Mouse (Mus musculus) myocyte (in vitro differentiated cells): ENCODE results near the gene Tmem91.

ENCODE experiments used
- CEBPB ChIP-seq: IDR thresholded peaks from 2 replicates; pipeline ENCODE4 v1.6.1; 2011; ENCODE audit warnings: mild to moderate bottlenecking, moderate library complexity; ENCODE audit not compliant: poor library complexity, insufficient read depth, severe bottlenecking
- E2F4 ChIP-seq: IDR thresholded peaks from one replicate; pipeline ENCODE4 v1.6.1; 2011; ENCODE audit warnings: mild to moderate bottlenecking, control low read depth, moderate library complexity; ENCODE audit not compliant: insufficient read depth
- MAX ChIP-seq: IDR thresholded peaks from one replicate; pipeline ENCODE4 v1.6.1; 2011; ENCODE audit warnings: low read depth, mild to moderate bottlenecking, control low read depth
- MYOD1 ChIP-seq, 3 experiments: IDR thresholded peaks; one replicate each; pipeline ENCODE4 v1.6.1; 2011; ENCODE audit warnings: control low read depth in 2 of 3, low read depth in 2 of 3, mild to moderate bottlenecking in 2 of 3, moderate library complexity in 1 of 3; ENCODE audit not compliant: insufficient read length in 2 of 3, control insufficient read depth in 1 of 3
- MYOG ChIP-seq, 3 experiments: IDR thresholded peaks; one replicate each; pipeline ENCODE4 v1.6.1; 2011; ENCODE audit warnings: control low read depth in 2 of 3, low read depth in 2 of 3, mild to moderate bottlenecking in 2 of 3; ENCODE audit not compliant: insufficient read length in 2 of 3, control insufficient read depth in 1 of 3, insufficient read depth in 1 of 3
- POLR2A ChIP-seq: IDR thresholded peaks from one replicate; pipeline ENCODE4 v1.6.1; 2011; ENCODE audit warnings: low read depth, mild to moderate bottlenecking, control low read depth, moderate library complexity; ENCODE audit not compliant: insufficient read length
- POLR2AphosphoS2 ChIP-seq: IDR thresholded peaks from one replicate; pipeline ENCODE4 v1.6.1; 2011; ENCODE audit warnings: low read depth, control low read depth; ENCODE audit not compliant: insufficient read length
- REST ChIP-seq: IDR thresholded peaks from one replicate; pipeline ENCODE4 v1.6.1; 2011; ENCODE audit warnings: mild to moderate bottlenecking, control low read depth, moderate library complexity; ENCODE audit not compliant: insufficient read depth, insufficient read length
- SRF ChIP-seq: IDR thresholded peaks from one replicate; pipeline ENCODE4 v1.6.1; 2011; ENCODE audit warnings: low read depth; ENCODE audit not compliant: control insufficient read depth, insufficient read length
- TCF12 ChIP-seq: IDR thresholded peaks from one replicate; pipeline ENCODE4 v1.6.1; 2011; ENCODE audit warnings: mild to moderate bottlenecking, control low read depth; ENCODE audit not compliant: poor library complexity, insufficient read depth, severe bottlenecking
- TCF3 ChIP-seq: IDR thresholded peaks from one replicate; pipeline ENCODE4 v1.6.1; 2011; ENCODE audit warnings: low read depth, control low read depth; ENCODE audit not compliant: insufficient read length
- USF1 ChIP-seq: IDR thresholded peaks from one replicate; pipeline ENCODE4 v1.6.1; 2011; ENCODE audit warnings: low read depth, mild to moderate bottlenecking, control low read depth, moderate library complexity

DNA sequence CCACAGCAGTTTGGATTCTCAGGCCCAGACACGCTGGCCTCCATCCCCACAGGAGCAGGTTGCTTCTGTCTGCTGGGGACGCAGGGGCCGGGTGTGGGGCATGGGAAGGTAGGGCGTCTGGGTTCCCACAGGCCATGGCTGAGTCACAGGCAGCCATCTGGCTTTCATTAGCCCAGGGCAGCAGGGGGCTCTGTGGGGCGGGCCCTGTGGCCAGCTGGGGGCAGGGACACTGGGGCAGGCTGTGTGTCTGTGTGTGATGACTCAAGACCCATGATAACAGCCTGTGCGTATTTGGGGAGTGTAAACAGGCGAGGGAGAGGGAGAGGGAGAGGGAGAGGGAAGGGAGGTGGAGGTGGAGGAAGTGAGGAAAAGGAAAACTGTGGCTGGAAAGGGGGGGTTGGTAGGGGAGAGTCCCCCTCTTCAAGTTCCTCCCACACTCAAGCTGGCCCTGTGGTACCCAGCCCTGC is 36.8 kb upstream of the Tmem91 start:
- TF ChIP-seq POLR2A (peak; percentile 18), TCF12 (peak; percentile 82), MYOG (IDR thresholded peaks at IDR 0.05; ENCODE audit: control insufficient read depth in 1 of 3, insufficient read depth in 1 of 3, insufficient read length in 2 of 3, low read depth in 2 of 3) (peak in 2 of 3 experiments; percentile 50 to 81), POLR2AphosphoS2 (no peak), MYOD1 (IDR thresholded peaks at IDR 0.05; ENCODE audit: control insufficient read depth in 1 of 3, insufficient read length in 2 of 3, low read depth in 2 of 3) (peak in 2 of 3 experiments; percentile 64 to 87), USF1 (no peak), SRF (no peak), TCF3 (peak; percentile 61), MAX (peak; percentile 26), E2F4 (no peak), REST (no peak), CEBPB (0 out of 2 replicates have a peak, but pooled peaks have one; percentile 3)
